In the genomic region with DNA sequence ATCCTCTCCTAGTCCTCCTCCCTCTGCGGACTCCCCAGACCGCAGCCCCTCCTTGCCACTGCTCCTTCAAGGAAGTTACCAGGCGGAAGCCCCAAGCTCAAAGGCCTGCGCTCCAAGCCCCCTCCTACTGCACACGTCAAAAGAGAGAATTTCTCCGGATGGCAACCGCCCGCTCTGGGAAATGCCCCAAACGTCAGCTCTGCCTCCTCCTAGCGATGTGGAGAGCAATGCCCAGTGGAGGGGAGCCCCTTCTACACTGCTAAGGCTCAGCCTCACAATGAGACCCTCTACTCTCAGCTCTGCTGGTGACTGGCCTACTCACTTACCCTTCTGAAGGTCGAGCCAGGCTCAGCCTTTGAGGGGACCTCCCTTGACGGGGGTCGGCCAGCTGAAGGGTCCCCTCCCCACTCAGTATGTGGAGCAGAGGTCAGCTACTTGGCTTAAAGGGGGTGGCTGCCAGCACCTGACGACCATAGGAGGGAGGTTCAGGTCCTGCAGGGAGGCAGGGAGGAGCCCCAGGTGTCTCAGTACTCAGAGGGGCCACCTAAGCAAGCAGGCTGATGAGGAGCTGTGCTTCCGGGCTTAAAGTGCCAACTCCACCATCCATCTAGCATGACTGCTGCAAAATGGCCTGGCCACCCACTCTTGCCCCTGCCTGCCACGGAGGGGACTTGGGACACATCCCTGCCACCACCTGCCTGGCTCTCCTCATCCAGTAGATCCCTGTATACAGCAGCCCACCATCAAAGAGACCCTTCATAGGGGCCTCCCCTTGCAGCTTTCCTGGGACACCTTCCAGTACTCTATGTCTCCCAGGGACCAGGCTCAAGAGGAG, we compare ENCODE assay signal across 8 mouse cellular contexts.
DNase-seq lines count a peak whose midpoint lies in the region; ATAC-seq and TF ChIP-seq lines count a peak whose summit lies in the region.

No protein-coding gene starts in this region.

- peaks cover 46% of the 10 kb centered on the region for H3K27me3 ChIP-seq in lung, embryonic 14.5 days (ENCODE audit: insufficient read depth, low read length)
- peaks cover 49% of the 10 kb centered on the region for H3K27me3 ChIP-seq in forebrain, embryonic 12.5 days
- peaks cover 54% of the 10 kb centered on the region for H3K27me3 ChIP-seq in liver, embryonic 12.5 days (replicated peaks)
- peaks cover 52% of the 10 kb centered on the region for H3K27me3 ChIP-seq in stomach, embryonic 15.5 days (replicated peaks)

- no peak for ATAC-seq in lung, embryonic 14.5 days (ENCODE audit: insufficient read depth)
- ATAC-seq in forebrain, embryonic 12.5 days (ENCODE audit: low FRiP score): peak; percentile 27; the same call in 1 of the 2 replicates
- ATAC-seq in liver, embryonic 12.5 days: no peak
- ATAC-seq in stomach, embryonic 15.5 days (ENCODE audit: insufficient read depth, low FRiP score, low read depth): no peak

- TF ChIP-seq CTCF in lung, embryonic 14.5 days (IDR thresholded peaks at IDR 0.05; ENCODE audit: low read depth): no peak

- no peak for DNase-seq in lung, embryonic 14.5 days
- no peak for DNase-seq in lung, postnatal 36 days
- no peak for DNase-seq in lung, postnatal 10 days
- DNase-seq in ovary, adult 18-20 months (ENCODE audit: low spot score): no peak
- no peak for DNase-seq in kidney, adult 11 months

- H3K27ac ChIP-seq in lung, embryonic 14.5 days (ENCODE audit: low read depth): no peak overlapping the region
- H3K27ac ChIP-seq in forebrain, embryonic 12.5 days: peak overlapping the region; percentile 50; the same call in 1 of the 2 replicates
- H3K27ac ChIP-seq in liver, embryonic 12.5 days: no peak overlapping the region
- no peak overlapping the region for H3K27ac ChIP-seq in stomach, embryonic 15.5 days

- 18% methylated on average over 16 of the region's 16 CpGs for WGBS in lung, embryonic 14.5 days
- WGBS in forebrain, embryonic 12.5 days: 15% methylated on average over 16 of the region's 16 CpGs
- 19% methylated on average over 16 of the region's 16 CpGs for WGBS in liver, embryonic 12.5 days (ENCODE audit: insufficient replicate concordance)
- whole genome bisulfite sequencing in stomach, embryonic 15.5 days: 15% methylated on average over 16 of the region's 16 CpGs

- no peaks in the 10 kb centered on the region for H3K4me1 ChIP-seq in lung, embryonic 14.5 days (ENCODE audit: insufficient read depth)
- peaks cover 19% of the 10 kb centered on the region for H3K4me1 ChIP-seq in forebrain, embryonic 12.5 days
- no peaks in the 10 kb centered on the region for H3K4me1 ChIP-seq in liver, embryonic 12.5 days
- H3K4me1 ChIP-seq in stomach, embryonic 15.5 days: no peaks in the 10 kb centered on the region

- H3K4me3 ChIP-seq in lung, embryonic 14.5 days (ENCODE audit: low read depth, low read length): peak overlapping the region; percentile 32
- H3K4me3 ChIP-seq in forebrain, embryonic 12.5 days (replicated peaks): peak overlapping the region; percentile 58
- peak overlapping the region; percentile 28; the same call in 1 of the 2 replicates for H3K4me3 ChIP-seq in liver, embryonic 12.5 days
- peak overlapping the region; percentile 36 for H3K4me3 ChIP-seq in stomach, embryonic 15.5 days (replicated peaks)

- no peaks in the 10 kb centered on the region for H3K9me3 ChIP-seq in lung, embryonic 14.5 days (ENCODE audit: low read depth, low read length)
- no peaks in the 10 kb centered on the region for H3K9me3 ChIP-seq in forebrain, embryonic 12.5 days
- no peaks in the 10 kb centered on the region for H3K9me3 ChIP-seq in liver, embryonic 12.5 days (replicated peaks)
- no peaks in the 10 kb centered on the region for H3K9me3 ChIP-seq in stomach, embryonic 15.5 days

- H3K36me3 ChIP-seq in lung, embryonic 14.5 days (ENCODE audit: insufficient read depth): no peaks in the 10 kb centered on the region
- H3K36me3 ChIP-seq in forebrain, embryonic 12.5 days (replicated peaks): no peaks in the 10 kb centered on the region
- H3K36me3 ChIP-seq in liver, embryonic 12.5 days: no peaks in the 10 kb centered on the region
- H3K36me3 ChIP-seq in stomach, embryonic 15.5 days: no peaks in the 10 kb centered on the region

- no peak overlapping the region for H3K9ac ChIP-seq in lung, embryonic 14.5 days
- peak overlapping the region; percentile 72 for H3K9ac ChIP-seq in forebrain, embryonic 12.5 days
- no peak overlapping the region for H3K9ac ChIP-seq in liver, embryonic 12.5 days
- no peak overlapping the region for H3K9ac ChIP-seq in stomach, embryonic 15.5 days

- H3K4me2 ChIP-seq in lung, embryonic 14.5 days: peak overlapping the region; percentile 62; the same call in 1 of the 2 replicates
- H3K4me2 ChIP-seq in forebrain, embryonic 12.5 days: peak overlapping the region; percentile 85
- peak overlapping the region; percentile 55 for H3K4me2 ChIP-seq in liver, embryonic 12.5 days
- peak overlapping the region; percentile 66 for H3K4me2 ChIP-seq in stomach, embryonic 15.5 days
